Mouse (Mus musculus): ENCODE results near the gene Hs6st3.

Gene Hs6st3

GRCm38 (mm10) chr14:119789457-119789856 is 651.3 kb downstream of the Hs6st3 start:
- DNase-seq (ENCODE audit: low spot score): no peak

GRCm38 (mm10) chr14:119797172-119797850 is 659.2 kb downstream of the Hs6st3 start:
- no peak for DNase-seq (ENCODE audit: low spot score)

DNA sequence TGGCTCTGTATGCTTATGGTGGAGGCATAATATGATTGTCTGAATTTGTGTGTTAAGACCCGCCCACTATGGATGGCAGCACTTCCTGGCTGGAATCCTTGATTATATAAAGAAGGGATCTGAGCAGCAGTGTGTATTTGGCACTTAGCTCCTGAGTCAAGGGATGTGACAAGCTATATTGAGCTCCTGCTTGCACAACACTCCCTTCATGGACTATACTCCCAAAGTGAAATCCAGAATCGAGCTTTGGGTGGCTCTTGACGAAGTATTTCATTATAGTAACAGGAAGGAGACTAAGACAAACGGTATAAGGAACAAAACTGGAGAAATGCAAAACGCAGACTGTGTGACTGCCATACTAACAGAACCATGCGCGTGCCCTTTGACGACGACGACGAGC is 660.4 kb downstream of the Hs6st3 start:
- DNase-seq (ENCODE audit: low spot score): no peak

DNA sequence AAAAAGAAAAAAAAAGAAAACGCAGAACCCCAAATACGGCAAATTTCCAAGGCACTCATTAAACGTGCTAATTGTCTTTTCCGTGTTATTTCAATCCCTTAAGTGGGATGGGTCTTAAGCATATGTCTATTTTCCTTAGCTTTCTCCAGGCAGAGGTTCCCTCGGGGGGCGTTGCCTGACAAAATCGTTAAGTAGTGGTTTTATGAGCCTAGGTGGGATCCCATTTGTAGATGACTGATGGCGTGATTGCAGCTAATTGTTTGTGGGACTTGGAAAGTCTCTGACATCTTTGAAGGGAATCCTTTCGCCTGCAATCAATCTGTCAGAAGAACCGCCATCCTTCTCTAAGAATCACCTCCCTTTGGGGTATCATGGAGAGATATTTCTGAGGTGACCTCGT is 662.7 kb downstream of the Hs6st3 start:
- DNase-seq (ENCODE audit: low spot score): no peak

DNA sequence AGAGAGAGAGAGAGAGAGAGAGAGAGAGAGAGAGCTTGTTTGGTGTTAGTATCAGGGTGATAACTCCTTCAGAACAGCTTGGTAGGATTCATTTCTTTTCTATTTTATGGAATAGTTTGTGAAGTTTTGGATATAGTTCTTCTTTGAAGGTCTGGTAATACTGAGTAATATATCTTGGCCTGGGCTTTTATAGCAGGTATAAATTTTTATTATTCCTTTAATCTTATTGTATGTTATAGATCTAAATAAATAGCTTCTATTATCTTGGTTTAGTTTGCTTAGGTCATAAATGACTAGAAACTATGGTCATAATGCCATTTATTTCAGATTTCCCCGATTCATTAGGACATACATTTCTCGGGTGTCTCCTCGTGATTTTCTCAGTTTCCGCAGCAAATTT is 675.8 kb downstream of the Hs6st3 start:
- no peak for DNase-seq (ENCODE audit: low spot score)

DNA sequence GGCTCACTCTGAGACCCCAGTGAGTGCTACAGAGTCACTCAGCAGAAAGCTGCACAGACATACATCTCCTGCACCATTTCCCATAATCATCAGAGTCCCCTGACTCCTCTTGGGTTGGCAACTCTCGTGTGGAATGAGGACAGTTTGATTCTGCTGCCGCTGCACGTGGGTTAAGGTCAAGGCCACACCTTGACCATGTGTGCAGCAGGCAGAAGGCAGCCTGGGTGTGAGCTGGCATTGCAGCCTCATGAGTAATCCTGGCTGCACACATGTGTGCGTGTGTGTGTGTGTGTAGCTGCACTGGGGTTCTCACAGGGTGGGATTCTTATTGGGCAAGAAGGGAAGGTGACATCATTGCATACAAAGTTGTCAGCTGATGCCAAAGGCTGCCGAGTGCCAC is 677.5 kb downstream of the Hs6st3 start:
- no peak for DNase-seq (ENCODE audit: low spot score)

DNA sequence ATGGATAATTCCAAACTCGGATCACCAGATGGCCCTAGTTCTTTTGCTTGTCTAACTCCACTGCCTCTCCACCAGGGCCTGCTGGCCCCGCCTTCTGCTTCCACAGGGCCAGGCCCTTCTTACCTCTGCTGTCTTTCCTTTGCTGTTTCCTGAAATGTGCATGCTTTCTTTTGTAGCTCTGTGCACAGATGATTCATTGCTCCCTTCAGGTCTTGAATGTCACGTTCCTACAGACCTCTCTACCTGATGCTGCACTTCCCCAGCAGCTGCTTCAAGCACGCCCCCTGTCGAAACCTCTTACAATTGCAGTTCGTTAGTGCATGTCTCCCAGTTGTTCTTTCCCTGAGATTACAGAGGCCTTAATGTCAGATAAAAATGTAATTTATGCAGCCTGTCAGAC is 682.4 kb downstream of the Hs6st3 start:
- DNase-seq (ENCODE audit: low spot score): peak; percentile 18

GRCm38 (mm10) chr14:119831165-119832011 is 693.2 kb downstream of the Hs6st3 start:
- DNase-seq (ENCODE audit: low spot score): peak; percentile 54

- no peak for DNase-seq (ENCODE audit: low spot score)
These were observed 693.8 kb downstream of the Hs6st3 start for GRCm38 (mm10) chr14:119832012-119832325.

DNA sequence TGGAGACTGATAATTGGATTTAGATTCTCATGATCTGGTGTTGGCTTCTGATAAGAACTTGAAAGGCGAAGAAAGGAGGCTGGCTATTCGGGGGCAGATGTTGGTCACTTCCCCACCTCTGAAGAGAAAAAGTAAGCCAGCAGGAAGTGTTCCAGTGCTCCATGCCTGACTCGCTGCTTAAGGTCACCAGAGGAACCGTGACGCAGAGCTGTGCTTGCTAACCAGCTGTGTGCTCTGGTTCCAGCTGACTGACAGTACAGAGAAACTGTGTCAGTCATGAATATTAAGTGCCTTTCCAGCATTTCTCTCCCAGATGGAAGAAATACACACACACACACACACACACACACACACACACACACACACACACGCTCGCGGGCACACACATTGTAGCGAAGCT is 694.8 kb downstream of the Hs6st3 start:
- DNase-seq (ENCODE audit: low spot score): peak; percentile 60

- no peak for DNase-seq (ENCODE audit: low spot score)
These were observed 696.0 kb downstream of the Hs6st3 start for GRCm38 (mm10) chr14:119834008-119834700.

- no peak for DNase-seq (ENCODE audit: low spot score)
These were observed 697.9 kb downstream of the Hs6st3 start for GRCm38 (mm10) chr14:119836051-119836450.

- DNase-seq (ENCODE audit: low spot score): no peak
These were observed 709.4 kb downstream of the Hs6st3 start for GRCm38 (mm10) chr14:119847540-119847939.

DNA sequence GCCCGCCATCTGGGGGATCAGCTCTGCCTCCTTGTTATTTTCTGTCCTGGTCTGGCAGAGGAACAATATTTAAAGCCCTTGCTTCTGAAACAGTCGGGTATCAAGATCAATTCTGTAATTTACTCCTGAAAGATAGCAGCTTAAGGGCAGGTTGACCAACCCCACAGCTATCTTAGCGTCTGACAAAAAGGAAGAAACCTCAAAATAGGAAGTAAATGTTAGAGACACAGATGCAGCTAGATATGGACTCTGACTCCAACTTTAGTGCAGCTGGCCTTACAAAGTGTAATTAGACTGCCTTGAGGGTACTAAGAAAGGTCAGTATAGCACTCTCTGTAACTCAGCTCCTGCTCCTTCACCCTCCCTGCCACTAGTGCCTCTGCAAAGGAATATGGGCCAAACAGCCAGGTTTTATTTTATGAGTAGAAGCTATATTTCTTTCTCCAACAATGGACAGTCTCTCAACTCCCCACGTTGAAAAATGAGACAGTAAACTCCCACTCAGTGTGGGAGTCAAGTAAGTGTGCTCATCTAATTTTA is 710.7 kb downstream of the Hs6st3 start:
- DNase-seq (ENCODE audit: low spot score): no peak

DNA sequence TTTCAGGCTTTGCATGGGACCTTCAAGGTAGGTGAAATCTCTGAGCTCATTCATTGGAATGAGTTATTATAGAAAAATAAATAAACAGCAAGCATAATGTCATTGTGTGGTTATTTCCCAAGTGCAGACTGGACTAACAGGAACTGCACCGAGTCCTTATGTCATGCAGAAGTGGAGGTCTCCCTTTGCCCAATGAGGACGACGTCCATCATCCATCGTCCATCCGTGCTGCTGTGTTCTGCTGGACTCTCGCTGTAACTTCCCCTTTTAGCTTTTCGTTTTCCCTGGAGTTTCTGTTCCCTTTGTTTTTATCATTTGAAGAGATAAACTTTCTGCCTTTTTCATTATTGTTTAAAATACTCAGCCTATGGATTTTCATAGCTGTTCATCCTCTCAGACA is 711.2 kb downstream of the Hs6st3 start:
- DNase-seq (ENCODE audit: low spot score): no peak

DNA sequence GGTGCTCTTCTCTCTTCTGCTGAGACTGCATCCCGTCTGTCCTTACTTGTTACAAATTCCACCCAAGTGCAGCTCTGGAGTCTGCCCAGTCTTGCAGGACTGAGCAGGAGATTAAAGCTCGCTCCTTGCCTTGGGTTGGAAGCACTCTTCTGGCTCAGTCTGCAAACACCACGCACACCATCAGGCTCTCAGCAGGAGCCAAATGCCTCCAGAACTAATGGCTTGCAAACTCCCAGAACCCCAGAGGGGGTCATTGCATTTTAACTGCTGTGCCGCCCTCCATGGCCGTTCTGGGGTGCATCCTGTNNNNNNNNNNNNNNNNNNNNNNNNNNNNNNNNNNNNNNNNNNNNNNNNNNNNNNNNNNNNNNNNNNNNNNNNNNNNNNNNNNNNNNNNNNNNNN is 714.0 kb downstream of the Hs6st3 start:
- DNase-seq (ENCODE audit: low spot score): peak; percentile 48

DNA sequence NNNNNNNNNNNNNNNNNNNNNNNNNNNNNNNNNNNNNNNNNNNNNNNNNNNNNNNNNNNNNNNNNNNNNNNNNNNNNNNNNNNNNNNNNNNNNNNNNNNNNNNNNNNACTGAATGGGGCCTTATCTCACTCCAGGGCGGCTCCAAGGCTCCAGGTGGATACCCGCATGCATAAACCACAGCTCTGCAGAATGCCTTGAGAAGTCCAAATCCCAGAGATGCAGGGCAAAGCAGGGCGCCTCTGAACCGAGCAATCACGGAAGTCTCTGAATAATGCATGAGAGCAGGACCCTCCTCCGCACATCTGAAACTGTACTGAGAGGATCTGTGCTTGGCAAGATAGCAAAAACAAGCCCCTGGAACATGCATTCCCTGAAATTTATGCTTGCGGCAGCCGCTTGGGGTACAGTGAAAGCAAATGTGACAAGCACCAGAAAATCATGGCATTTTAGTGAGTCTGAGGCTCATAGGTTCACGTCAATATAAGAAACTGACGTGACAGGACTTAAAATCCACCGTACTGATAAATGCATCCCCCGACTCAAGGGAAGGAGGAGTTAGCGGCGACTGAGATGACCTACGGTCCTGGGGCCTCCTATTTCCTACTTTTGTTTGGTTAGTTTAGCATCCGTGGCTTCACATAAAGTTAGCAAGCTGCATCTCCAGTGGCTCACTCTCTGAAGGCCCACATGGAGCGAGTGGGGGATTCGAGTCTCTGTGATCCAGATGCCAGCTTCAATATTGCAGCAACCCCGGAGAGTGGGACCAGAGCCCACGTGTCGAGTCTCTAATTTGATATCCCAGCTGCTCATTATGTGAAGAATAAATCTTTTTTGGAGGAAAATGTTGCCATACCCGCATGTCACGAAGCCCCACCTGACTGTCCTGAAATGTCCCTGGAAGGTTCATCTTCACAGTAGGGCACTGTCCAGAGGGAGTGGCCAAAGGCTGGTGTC is 719.5 kb downstream of the Hs6st3 start:
- peak; percentile 43 for DNase-seq (ENCODE audit: low spot score)

DNA sequence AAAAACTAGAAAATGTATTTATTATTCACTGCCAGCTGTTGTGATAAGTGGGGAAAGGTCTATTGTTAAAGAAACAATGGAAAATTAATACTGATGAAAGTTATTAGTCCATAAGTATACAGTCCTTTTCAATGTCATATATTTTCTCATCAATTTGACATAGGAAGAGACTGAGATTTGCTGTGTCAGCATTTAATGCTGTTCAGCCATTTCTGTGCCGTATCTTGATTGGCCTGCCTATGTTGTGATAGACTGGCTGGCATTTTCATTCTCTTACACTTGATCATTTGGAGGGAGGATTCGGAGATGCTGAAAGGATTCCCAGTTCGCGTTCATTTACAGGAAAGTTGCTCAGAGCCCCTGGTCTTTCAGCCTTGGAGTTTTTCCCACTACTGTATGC is 735.5 kb downstream of the Hs6st3 start:
- no peak for DNase-seq (ENCODE audit: low spot score)

- DNase-seq (ENCODE audit: low spot score): no peak
These were observed 754.8 kb downstream of the Hs6st3 start for GRCm38 (mm10) chr14:119892922-119893321.

GRCm38 (mm10) chr14:119895097-119895496 is 757.0 kb downstream of the Hs6st3 start:
- DNase-seq (ENCODE audit: low spot score): no peak

- peak; percentile 18 for DNase-seq (ENCODE audit: low spot score)
These were observed 757.8 kb downstream of the Hs6st3 start for GRCm38 (mm10) chr14:119895765-119896465.
